Mouse (Mus musculus): ENCODE results near the gene Blcap. TPM values are rescaled to one million over a fixed set of nuclear protein-coding genes. Genes with fewer than 3 reads are reported as not detected.
"Not testable (repeated sequence)": the region's sequence is repeated elsewhere in the genome, so short reads cannot be mapped to it uniquely, and the experiment has no call there.

The Blcap gene
- polyA plus RNA-seq (2015; fragmentation: Nextera tagmentation; extraction: Ambion mirVana): 54.2 and 57.1 TPM in 2 replicates

DNA sequence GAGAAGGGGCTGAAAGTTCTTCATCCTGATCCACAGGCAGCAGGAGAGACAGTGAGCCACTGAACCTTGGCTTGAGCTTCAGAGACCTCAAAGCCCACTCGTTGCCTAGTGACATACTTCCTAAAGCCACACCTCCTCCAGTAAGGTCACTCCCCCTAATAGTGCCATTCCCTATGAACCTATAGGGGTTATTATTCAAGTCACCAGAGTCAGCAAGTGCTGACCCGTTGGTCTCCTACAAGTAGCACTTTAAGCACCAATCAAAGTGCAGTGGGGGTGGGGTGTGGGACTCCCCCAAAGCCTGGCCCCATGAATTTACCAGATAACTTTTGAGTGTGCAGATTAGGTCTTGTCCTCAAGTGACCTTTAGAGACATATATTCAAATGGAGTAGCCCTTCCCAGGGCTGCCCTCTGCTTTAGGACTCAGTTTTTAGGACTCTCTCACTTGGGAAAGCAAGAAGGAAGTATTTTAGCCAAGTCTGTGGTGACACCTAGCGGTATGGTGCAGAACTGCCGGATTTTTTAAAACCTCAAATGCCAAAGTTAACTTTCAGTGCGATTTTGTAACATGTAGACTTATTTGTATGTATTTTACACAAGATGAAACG, at the start of gene Blcap:
Gene Blcap (minus strand): TSS at position 51 of the 609 bp plus-strand sequence.
- peaks cover 10% of the 10 kb centered on the region for H3K4me1 ChIP-seq
- no peaks in the 10 kb centered on the region for H3K9me3 ChIP-seq (replicated peaks)
- no peak within 1 kb of the TSS for H3K4me2 ChIP-seq (replicated peaks)
- H3K9ac ChIP-seq: no peak within 1 kb of the TSS
- no peak within 1 kb of the TSS for H3K4me3 ChIP-seq (replicated peaks)
- no peak within 1 kb of the TSS for H3K27ac ChIP-seq (replicated peaks)
- no peak for ATAC-seq (ENCODE audit: insufficient number of reproducible peaks, low FRiP score, low TSS enrichment, low read depth)
- 9% methylated on average over 6 of the region's 6 CpGs for WGBS
- no peaks in the 10 kb centered on the region for H3K36me3 ChIP-seq
- H3K27me3 ChIP-seq: no peaks in the 10 kb centered on the region

DNA sequence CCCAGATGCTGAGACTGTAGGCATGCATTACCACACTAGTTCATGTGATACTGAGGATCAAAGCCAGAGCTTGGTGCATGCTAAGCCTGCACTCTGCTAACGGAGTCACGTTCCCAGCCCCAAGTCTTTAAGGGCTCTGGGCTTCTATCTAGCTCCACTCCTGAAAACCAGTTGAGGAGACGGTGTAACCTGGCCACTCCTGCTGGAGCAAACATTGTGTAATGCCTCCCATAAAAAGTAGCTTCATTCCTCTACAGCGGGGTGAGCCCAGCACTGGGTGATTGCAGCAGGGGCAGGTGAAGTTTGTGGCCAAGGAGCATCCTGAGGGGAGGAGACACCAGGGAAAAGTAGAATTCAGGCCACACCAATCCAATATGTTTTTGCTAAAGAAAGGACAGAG, 47.3 kb upstream of the Blcap start:
- Histone ChIP-seq H3K27me3 (no peaks in the 10 kb centered on the region), H3K4me3 (replicated peaks) (no peak overlapping the region), H3K27ac (replicated peaks) (no peak overlapping the region), H3K9ac (no peak overlapping the region), H3K9me3 (replicated peaks) (no peaks in the 10 kb centered on the region), H3K4me2 (replicated peaks) (no peak overlapping the region), H3K36me3 (no peaks in the 10 kb centered on the region), H3K4me1 (no peaks in the 10 kb centered on the region)
- WGBS: 79% methylated on average over 4 of the region's 4 CpGs
- no peak for ATAC-seq (ENCODE audit: insufficient number of reproducible peaks, low FRiP score, low TSS enrichment, low read depth)

DNA sequence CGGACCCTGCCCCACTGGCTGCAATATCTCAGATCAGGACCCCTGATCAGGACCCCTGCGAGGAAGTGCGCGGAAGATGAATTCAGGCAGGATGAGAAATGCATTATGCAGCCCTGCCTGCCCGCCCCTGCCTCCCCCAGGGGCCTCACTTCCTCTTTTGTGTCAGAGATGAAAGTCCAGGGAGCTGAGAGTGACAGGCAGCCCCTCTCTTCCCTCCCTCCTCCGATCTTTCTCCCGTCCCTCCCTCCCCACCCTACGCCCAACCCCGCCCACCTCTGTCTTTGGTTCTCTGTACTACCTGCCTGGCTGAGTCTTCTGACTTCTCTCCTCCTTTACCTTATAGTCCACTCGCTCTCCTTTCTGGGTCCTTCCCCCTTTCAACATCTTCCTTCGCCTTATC, 42.9 kb upstream of the Blcap start:
- Histone ChIP-seq H3K4me2 (replicated peaks) (no peak overlapping the region), H3K9ac (no peak overlapping the region)

DNA sequence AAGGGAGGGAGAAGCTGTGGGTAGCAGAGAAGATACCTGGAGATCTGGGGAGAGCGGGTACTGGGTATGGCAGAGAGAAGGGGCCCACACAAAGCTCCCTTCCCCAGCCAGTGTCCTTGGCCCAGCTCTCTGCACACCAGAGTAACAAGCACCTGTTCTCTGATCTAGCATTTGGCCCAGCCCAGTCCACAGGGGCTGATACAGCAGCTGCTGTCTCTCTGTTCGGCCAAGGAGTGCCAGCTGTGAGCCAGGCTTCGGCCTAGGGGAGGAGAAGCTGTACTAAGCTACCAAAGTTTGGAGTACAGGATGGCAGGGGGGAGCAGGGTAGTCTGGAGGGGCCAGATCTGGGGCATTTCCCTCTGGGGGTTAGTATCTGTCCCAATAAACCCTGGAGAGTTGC, 40.7 kb upstream of the Blcap start:
- 65% methylated on average over 3 of the region's 3 CpGs for WGBS
- H3K4me3 ChIP-seq (replicated peaks): no peak overlapping the region
- H3K9me3 ChIP-seq (replicated peaks): no peaks in the 10 kb centered on the region
- H3K4me1 ChIP-seq: peaks cover 7% of the 10 kb centered on the region; the same call in 1 of the 2 replicates
- no peaks in the 10 kb centered on the region for H3K36me3 ChIP-seq
- H3K27ac ChIP-seq (replicated peaks): no peak overlapping the region
- H3K4me2 ChIP-seq (replicated peaks): no peak overlapping the region
- H3K9ac ChIP-seq: no peak overlapping the region
- ATAC-seq (ENCODE audit: insufficient number of reproducible peaks, low FRiP score, low TSS enrichment, low read depth): no peak
- no peaks in the 10 kb centered on the region for H3K27me3 ChIP-seq

More for the DNA sequence above, 42.9 kb upstream of the Blcap start:
- 14% methylated on average over 11 of the region's 11 CpGs for WGBS
- Histone ChIP-seq H3K4me3 (replicated peaks) (no peak overlapping the region), H3K27me3 (no peaks in the 10 kb centered on the region), H3K4me1 (no peaks in the 10 kb centered on the region), H3K9me3 (replicated peaks) (no peaks in the 10 kb centered on the region), H3K27ac (replicated peaks) (no peak overlapping the region), H3K36me3 (no peaks in the 10 kb centered on the region)
- no peak for ATAC-seq (ENCODE audit: insufficient number of reproducible peaks, low FRiP score, low TSS enrichment, low read depth)

- no peak overlapping the region for H3K4me3 ChIP-seq (replicated peaks)
- no peak overlapping the region for H3K27ac ChIP-seq (replicated peaks)
- peaks cover 7% of the 10 kb centered on the region; the same call in 1 of the 2 replicates for H3K4me1 ChIP-seq
- peaks cover 7% of the 10 kb centered on the region; the same call in 1 of the 2 replicates for H3K27me3 ChIP-seq
- H3K9me3 ChIP-seq (replicated peaks): no peaks in the 10 kb centered on the region
- WGBS: 25% methylated on average over 9 of the region's 9 CpGs
- no peak overlapping the region for H3K4me2 ChIP-seq (replicated peaks)
- no peak overlapping the region for H3K9ac ChIP-seq
- H3K36me3 ChIP-seq: no peaks in the 10 kb centered on the region
- 0 out of 2 replicates have a peak, but pooled peaks have one; percentile 25 for ATAC-seq (ENCODE audit: insufficient number of reproducible peaks, low FRiP score, low TSS enrichment, low read depth)
These were observed 36.6 kb upstream of the Blcap start for GRCm38 (mm10) chr2:157607542-157608236.

GRCm38 (mm10) chr2:157605025-157605675, 34.1 kb upstream of the Blcap start:
- Histone ChIP-seq H3K9ac (no peak overlapping the region), H3K4me1 (peaks cover 7% of the 10 kb centered on the region; the same call in 1 of the 2 replicates), H3K36me3 (no peaks in the 10 kb centered on the region), H3K9me3 (replicated peaks) (no peaks in the 10 kb centered on the region), H3K27ac (replicated peaks) (no peak overlapping the region), H3K4me3 (replicated peaks) (no peak overlapping the region), H3K4me2 (replicated peaks) (no peak overlapping the region), H3K27me3 (peaks cover 7% of the 10 kb centered on the region; the same call in 1 of the 2 replicates)
- 6% methylated on average over 18 of the region's 18 CpGs for WGBS
- no peak for ATAC-seq (ENCODE audit: insufficient number of reproducible peaks, low FRiP score, low TSS enrichment, low read depth)

DNA sequence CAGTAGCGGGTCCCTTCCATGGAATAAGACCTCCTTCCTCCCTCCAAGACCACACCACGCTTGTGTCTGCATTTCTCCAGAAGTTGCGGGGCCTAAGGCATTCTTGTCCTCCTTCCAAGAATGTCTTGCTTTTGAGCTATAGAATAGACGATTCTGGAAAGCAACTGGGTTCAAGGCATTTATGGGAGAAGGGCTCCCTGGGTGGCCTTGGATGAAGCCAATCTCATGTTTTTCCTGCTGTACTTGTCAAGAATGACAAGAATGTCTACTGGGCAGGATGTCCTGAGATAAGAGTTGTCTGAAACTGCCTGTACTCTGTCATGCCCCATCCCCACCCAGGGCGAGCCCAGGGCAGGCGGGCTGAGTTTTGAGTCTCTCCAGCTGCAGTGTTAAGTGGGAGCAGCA, 30.4 kb upstream of the Blcap start:
- H3K27ac ChIP-seq (replicated peaks): no peak overlapping the region
- no peaks in the 10 kb centered on the region for H3K4me1 ChIP-seq
- no peaks in the 10 kb centered on the region for H3K9me3 ChIP-seq (replicated peaks)
- H3K36me3 ChIP-seq: no peaks in the 10 kb centered on the region
- no peak overlapping the region for H3K9ac ChIP-seq
- no peak overlapping the region for H3K4me3 ChIP-seq (replicated peaks)
- H3K27me3 ChIP-seq: peaks cover 7% of the 10 kb centered on the region; the same call in 1 of the 2 replicates
- WGBS: 44% methylated on average over 6 of the region's 6 CpGs
- H3K4me2 ChIP-seq (replicated peaks): no peak overlapping the region
- ATAC-seq (ENCODE audit: insufficient number of reproducible peaks, low FRiP score, low TSS enrichment, low read depth): no peak

GRCm38 (mm10) chr2:157596876-157597566, 25.9 kb upstream of the Blcap start:
- Histone ChIP-seq H3K9ac (no peak overlapping the region), H3K36me3 (no peaks in the 10 kb centered on the region), H3K4me3 (replicated peaks) (no peak overlapping the region), H3K9me3 (replicated peaks) (no peaks in the 10 kb centered on the region), H3K27me3 (no peaks in the 10 kb centered on the region), H3K4me2 (replicated peaks) (no peak overlapping the region), H3K27ac (replicated peaks) (no peak overlapping the region), H3K4me1 (no peaks in the 10 kb centered on the region)
- 67% methylated on average over 22 of the region's 22 CpGs for WGBS
- no peak for ATAC-seq (ENCODE audit: insufficient number of reproducible peaks, low FRiP score, low TSS enrichment, low read depth)

- not testable (repeated sequence) for H3K27ac ChIP-seq (replicated peaks); H3K9me3 ChIP-seq (replicated peaks); H3K9ac ChIP-seq; H3K4me2 ChIP-seq (replicated peaks); H3K27me3 ChIP-seq; H3K4me1 ChIP-seq; H3K36me3 ChIP-seq; ATAC-seq (ENCODE audit: insufficient number of reproducible peaks, low FRiP score, low TSS enrichment, low read depth); H3K4me3 ChIP-seq (replicated peaks)
- whole genome bisulfite sequencing: 6% methylated on average over 7 of the region's 7 CpGs
These were observed 14.3 kb upstream of the Blcap start for GRCm38 (mm10) chr2:157585351-157585750.

DNA sequence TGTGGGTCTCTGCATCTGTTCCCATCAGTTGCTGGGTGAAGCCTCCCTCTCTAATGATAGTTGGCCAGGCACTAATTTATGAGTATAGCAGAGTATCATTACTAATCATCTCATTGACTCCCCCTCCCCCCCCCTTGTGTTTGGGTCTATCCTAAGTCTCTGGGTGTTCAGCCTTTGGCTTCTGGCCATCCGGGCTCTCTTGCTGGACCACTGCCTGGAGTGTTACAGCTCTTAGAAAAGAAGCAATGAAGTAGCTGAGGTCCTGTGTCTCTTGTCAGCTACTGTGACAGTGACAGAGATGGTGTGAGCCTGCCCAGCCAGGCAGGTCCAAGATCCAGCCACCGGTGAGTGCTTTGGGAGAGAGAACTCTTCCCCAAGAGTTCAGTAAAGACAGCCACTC, 1.7 kb upstream of the Blcap start:
- H3K4me1 ChIP-seq: no peaks in the 10 kb centered on the region
- no peaks in the 10 kb centered on the region for H3K9me3 ChIP-seq (replicated peaks)
- no peak overlapping the region for H3K27ac ChIP-seq (replicated peaks)
- H3K36me3 ChIP-seq: no peaks in the 10 kb centered on the region
- H3K4me2 ChIP-seq (replicated peaks): no peak overlapping the region
- H3K27me3 ChIP-seq: no peaks in the 10 kb centered on the region
- no peak overlapping the region for H3K4me3 ChIP-seq (replicated peaks)
- 70% methylated on average over 2 of the region's 2 CpGs for WGBS
- no peak for ATAC-seq (ENCODE audit: insufficient number of reproducible peaks, low FRiP score, low TSS enrichment, low read depth)
- H3K9ac ChIP-seq: no peak overlapping the region

Measured in embryonic facial prominence, embryonic 15.5 days (tissue).